Mouse (Mus musculus): ENCODE data around the gene Kidins220. TPM values are rescaled to one million over a fixed set of nuclear protein-coding genes. Genes with fewer than 3 reads are reported as not detected.

Gene Kidins220
- polyA plus RNA-seq (2015; fragmentation: Nextera tagmentation; extraction: Ambion mirVana), result 16.6 and 19.2 TPM in 2 replicates

DNA sequence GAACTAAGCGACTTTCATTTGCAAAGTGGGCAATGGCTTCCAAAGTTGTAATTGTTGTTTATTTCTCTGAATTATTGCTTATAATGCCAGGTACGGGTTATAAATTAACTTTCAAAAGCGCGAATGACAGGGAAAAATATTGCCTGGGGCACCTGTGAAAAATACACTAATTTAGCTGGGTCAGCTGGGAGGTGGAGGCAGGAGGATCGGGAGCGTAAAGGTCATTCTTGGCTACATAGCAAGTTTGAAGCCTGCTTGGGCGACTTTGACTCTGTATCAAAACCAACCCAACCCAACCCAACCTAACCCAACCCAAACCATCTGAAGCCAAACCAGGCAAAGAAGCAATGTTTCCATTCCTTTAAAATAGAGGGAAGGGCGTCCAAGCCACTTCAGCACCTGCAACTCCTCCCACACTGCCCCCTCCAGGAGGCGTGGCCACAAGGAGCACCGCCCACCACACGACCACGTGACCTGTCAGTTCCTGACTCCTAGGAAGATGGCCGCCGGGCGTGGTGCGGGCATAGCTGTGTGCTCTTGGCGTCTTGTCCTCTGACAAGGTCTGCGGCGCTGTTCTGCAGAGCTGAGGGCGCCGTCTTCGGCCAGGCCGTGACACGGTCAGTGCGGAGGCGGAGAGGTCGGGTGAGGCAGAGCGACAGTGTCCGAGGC lies at the start of gene Kidins220:
Gene Kidins220 (plus strand): TSS at position 480 of the 669 bp plus-strand sequence.

DNA sequence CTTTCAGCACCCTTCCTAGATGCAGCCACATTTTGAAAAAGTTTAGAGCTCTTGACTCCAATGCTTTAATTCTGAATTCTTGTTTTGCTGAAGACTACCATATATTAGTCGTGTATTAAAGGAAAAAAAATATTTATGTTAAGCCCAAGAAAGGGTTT lies 122.2 kb downstream of the Kidins220 start, which contains the start of gene Id2:
Gene Id2 (minus strand): TSS at position 89 of the 158 bp plus-strand sequence.

Other genes starting within 250 kb of the Kidins220 start
- 20.7 and 22.5 TPM in 2 replicates for gene Mboat2, start 144.0 kb upstream of the Kidins220 start, polyA plus RNA-seq (2015; fragmentation: Nextera tagmentation; extraction: Ambion mirVana)
- gene Id2, start 122.2 kb downstream of the Kidins220 start, polyA plus RNA-seq (2015; fragmentation: Nextera tagmentation; extraction: Ambion mirVana), result 57.0 and 67.4 TPM in 2 replicates